In the genomic region with DNA sequence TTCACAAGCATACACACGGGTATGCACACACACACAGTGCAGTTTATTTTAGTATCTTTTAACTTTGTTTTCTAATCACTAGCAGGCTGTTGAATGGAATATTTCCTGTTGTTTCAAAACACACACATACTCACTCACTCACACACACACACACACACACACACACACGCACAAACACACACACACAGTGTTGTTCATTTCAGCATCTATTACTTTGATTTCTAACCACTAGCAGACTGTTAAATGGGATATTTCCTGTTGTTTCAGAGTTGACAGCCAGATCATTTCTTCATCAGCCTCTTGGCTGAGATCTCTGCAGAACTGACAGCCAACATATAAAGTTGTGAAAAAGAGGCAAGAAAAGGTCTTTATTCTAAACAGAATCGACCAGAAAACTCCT, we compare ENCODE assay signal across 16 mouse cellular contexts.
"Had no signal": no experiment of that assay in that cellular context is flagged by ENCODE, and none has a peak within 500 bp of the region (broad histone marks: within the 10 kb centered on the region; RNA-seq: fewer than 3 reads in every experiment).

No protein-coding gene starts in this region.

- H3K4me1 ChIP-seq: megakaryocyte, embryonic 14.5 days; midbrain, embryonic 13.5 days; midbrain, embryonic 15.5 days; neural tube, embryonic 12.5 days had no signal

- H3K4me2 ChIP-seq: lung, embryonic 15.5 days; midbrain, embryonic 11.5 days; midbrain, embryonic 13.5 days; midbrain, embryonic 15.5 days; neural tube, embryonic 12.5 days; stomach, embryonic 15.5 days had no signal

- H3K27me3 ChIP-seq: lung, embryonic 15.5 days; midbrain, embryonic 13.5 days; midbrain, embryonic 15.5 days; neural tube, embryonic 12.5 days; stomach, embryonic 15.5 days had no signal

- H3K36me3 ChIP-seq: lung, embryonic 15.5 days; midbrain, embryonic 13.5 days; midbrain, embryonic 15.5 days; neural tube, embryonic 12.5 days; stomach, embryonic 15.5 days had no signal

- H3K9me3 ChIP-seq: lung, embryonic 15.5 days; megakaryocyte, embryonic 14.5 days; midbrain, embryonic 13.5 days; midbrain, embryonic 15.5 days; neural tube, embryonic 12.5 days; stomach, embryonic 15.5 days had no signal

- DNase-seq: lung, postnatal 14 days; lung, postnatal 36 days; right cerebral cortex, postnatal 14 days; thymus, adult 2 months; thymus, postnatal 25 days; thymus, postnatal 4 days had no signal

- H3K9ac ChIP-seq: lung, embryonic 15.5 days; midbrain, embryonic 13.5 days; midbrain, embryonic 15.5 days; neural tube, embryonic 12.5 days; stomach, embryonic 15.5 days had no signal

- H3K4me3 ChIP-seq: lung, embryonic 15.5 days; megakaryocyte, embryonic 14.5 days; midbrain, embryonic 13.5 days; midbrain, embryonic 15.5 days; neural tube, embryonic 12.5 days; stomach, embryonic 15.5 days had no signal

- H3K27ac ChIP-seq: lung, embryonic 15.5 days; macrophage; midbrain, embryonic 13.5 days; midbrain, embryonic 15.5 days; neural tube, embryonic 12.5 days; stomach, embryonic 15.5 days; stomach, postnatal 0 days had no signal

- ATAC-seq: lung, postnatal 0 days; midbrain, embryonic 13.5 days; midbrain, embryonic 15.5 days had no signal
